Mouse (Mus musculus): ENCODE data around the gene Fhod1.

- TF ChIP-seq POLR2A (IDR thresholded peaks at IDR 0.05; ENCODE audit: borderline replicate concordance, extremely low read depth, insufficient read depth, insufficient read length, poor library complexity, severe bottlenecking) (no peak), CTCF (IDR thresholded peaks at IDR 0.05; ENCODE audit: borderline replicate concordance, extremely low read depth, insufficient read depth, insufficient read length) (no peak)
Measured at GRCm38 (mm10) chr8:105378673-105379072, 30.9 kb upstream of the Fhod1 start.
